Mouse (Mus musculus): ENCODE results near the gene Spaca3.

DNA sequence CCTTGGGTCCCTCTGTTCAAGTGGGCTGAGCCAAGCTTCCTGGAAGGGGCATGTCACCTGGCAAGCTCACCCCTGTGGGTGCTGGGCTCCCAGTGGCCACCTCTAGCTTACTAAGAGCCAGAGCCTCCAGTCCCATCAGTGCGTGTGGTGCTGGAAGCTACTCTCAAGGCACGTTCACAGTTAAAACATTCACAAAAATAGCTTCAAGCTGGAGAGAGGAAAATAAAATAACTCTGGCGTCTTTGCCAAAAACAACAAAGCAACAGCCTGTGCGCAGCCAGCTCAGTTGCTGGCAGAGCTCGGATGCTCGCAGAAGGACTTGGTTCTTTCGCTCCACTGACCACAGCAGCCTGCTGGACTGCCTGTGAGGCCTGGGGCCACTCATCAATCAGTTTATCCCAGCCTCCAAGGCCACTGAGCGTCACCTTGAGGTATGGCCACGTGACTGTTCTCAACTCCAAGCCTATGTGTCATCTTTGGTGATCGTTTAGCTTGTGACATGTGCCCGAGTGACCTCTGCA lies 19.0 kb downstream of the Spaca3 start:
- TF ChIP-seq CTCF (IDR thresholded peaks at IDR 0.05; ENCODE audit: low read depth) (no peak), EP300 (IDR thresholded peaks at IDR 0.05; ENCODE audit: low read depth) (no peak)
